Mouse (Mus musculus) midbrain, embryonic 10.5 days (tissue): ENCODE data around the gene Clba1. TPM values are rescaled to one million over a fixed set of nuclear protein-coding genes. Genes with fewer than 3 reads are reported as not detected.

ENCODE experiments used
- DNase-seq: peaks from one replicate; pipeline ENCODE4 v3.0.0-alpha.2; 2017; ENCODE audit warnings: low spot score
- H3K27ac ChIP-seq: fragments of 300-500 bp; sonication (generic); replicated peaks from 2 replicates; pipeline ENCODE4 v1.5.1; 2016; ENCODE audit warnings: mild to moderate bottlenecking
- H3K27me3 ChIP-seq: fragments of 300-500 bp; sonication (generic); 2 replicates; pipeline ENCODE4 v1.6.1; 2016; ENCODE audit warnings: low read depth, mild to moderate bottlenecking; ENCODE audit not compliant: poor library complexity, severe bottlenecking
- H3K36me3 ChIP-seq: fragments of 300-500 bp; sonication (generic); 2 replicates; pipeline ENCODE4 v1.6.1; 2016; ENCODE audit warnings: mild to moderate bottlenecking, moderate library complexity
- H3K4me1 ChIP-seq: fragments of 300-500 bp; sonication (generic); 2 replicates; pipeline ENCODE4 v1.6.1; 2016
- H3K4me3 ChIP-seq: fragments of 300-500 bp; sonication (generic); 2 replicates; pipeline ENCODE4 v1.5.1; 2016; ENCODE audit warnings: mild to moderate bottlenecking, moderate library complexity
- H3K9me3 ChIP-seq: fragments of 300-500 bp; sonication (generic); replicated peaks from 2 replicates; pipeline ENCODE4 v1.6.1; 2016; ENCODE audit warnings: mild to moderate bottlenecking
- WGBS: fragments of 180-500 bp; shearing (Covaris S2); methylation state at CpG from one replicate; pipeline ENCODE4 v1.1.7; 2016; 5-methylcytosine and 5-hydroxymethylcytosine counted together
- polyA plus RNA-seq: library from polyadenylated mRNA; unstranded; fragments of >200 nt; fragmentation: Nextera tagmentation; extraction: Ambion mirVana; gene quantifications from 2 replicates; pipeline ENCODE4 v1.2.1, GENCODE M21; 2016

Gene Clba1
- polyA plus RNA-seq, 1 experiment from 2014 or later, result 13.7 TPM

GRCm38 (mm10) chr12:112864804-112865203 is 56.1 kb downstream of the Clba1 start:
- no peak for DNase-seq
- Histone ChIP-seq H3K36me3 (no peaks in the 10 kb centered on the region), H3K9me3 (no peaks in the 10 kb centered on the region), H3K27ac (no peak overlapping the region), H3K27me3 (peaks cover 16% of the 10 kb centered on the region), H3K4me3 (no peak overlapping the region), H3K4me1 (peaks cover 22% of the 10 kb centered on the region)
- WGBS, result 92% methylated on average over 7 of the region's 7 CpGs

Other genes starting within 250 kb of the Clba1 start
- 1.7 and 1.8 TPM in 2 replicates for gene Inf2, start 220.2 kb upstream of the Clba1 start, polyA plus RNA-seq
- gene Adssl1, start 188.9 kb upstream of the Clba1 start, polyA plus RNA-seq, result 2.9 and 3.4 TPM in 2 replicates
- 306 and 361 TPM in 2 replicates for gene Siva1, start 164.3 kb upstream of the Clba1 start, polyA plus RNA-seq
- 44.5 and 46.2 TPM in 2 replicates for gene Akt1, start 134.1 kb upstream of the Clba1 start, polyA plus RNA-seq
- 8.2 and 9.2 TPM in 2 replicates for gene Zbtb42, start 130.1 kb upstream of the Clba1 start, polyA plus RNA-seq
- gene Cep170b, start 88.5 kb upstream of the Clba1 start, polyA plus RNA-seq, result 3.3 and 4.3 TPM in 2 replicates
- gene Pld4, start 48.3 kb upstream of the Clba1 start, polyA plus RNA-seq, result 3.7 and 5.7 TPM in 2 replicates
- 0.06 and 0.11 TPM in 2 replicates for gene Ahnak2, start 6.3 kb upstream of the Clba1 start, polyA plus RNA-seq
- 178 and 181 TPM in 2 replicates for gene Cdca4, start 20.5 kb downstream of the Clba1 start, polyA plus RNA-seq
- gene Gpr132, start 59.3 kb downstream of the Clba1 start, polyA plus RNA-seq, result not detected in 2 replicates
- 2.4 and 2.8 TPM in 2 replicates for gene Jag2, start 120.8 kb downstream of the Clba1 start, polyA plus RNA-seq
- gene Nudt14, start 133.2 kb downstream of the Clba1 start, polyA plus RNA-seq, result 66.4 and 76.4 TPM in 2 replicates
- gene Btbd6, start 167.5 kb downstream of the Clba1 start, polyA plus RNA-seq, result 20.5 and 22.7 TPM in 2 replicates
- gene Brf1, start 191.8 kb downstream of the Clba1 start, polyA plus RNA-seq, result 51.6 and 58.2 TPM in 2 replicates
- 17.7 and 22.0 TPM in 2 replicates for gene Pacs2, start 205.6 kb downstream of the Clba1 start, polyA plus RNA-seq